Mouse (Mus musculus) lung, adult 2 months (tissue): ENCODE measurements around the gene Wnt6. TPM values are rescaled to one million over a fixed set of nuclear protein-coding genes. Genes with fewer than 3 reads are reported as not detected.
"Not testable (repeated sequence)": the region's sequence is repeated elsewhere in the genome, so short reads cannot be mapped to it uniquely, and the experiment has no call there.

Source experiments
- DNase-seq: peaks from one replicate; pipeline ENCODE4 v3.0.0; 2022
- H3K4me1 ChIP-seq: fragments of 200-500 bp; 2 replicates; pipeline ENCODE4 v1.6.1; 2011; ENCODE audit warnings: low read length; ENCODE audit not compliant: control insufficient read depth, insufficient read depth
- H3K4me3 ChIP-seq: fragments of 200-500 bp; replicated peaks from 2 replicates; pipeline ENCODE3; 2011; ENCODE audit warnings: low read depth, mild to moderate bottlenecking, control low read depth, low read length; ENCODE audit errors: extremely low read depth
- CTCF ChIP-seq: fragments of 200-500 bp; IDR thresholded peaks from 2 replicates; pipeline ENCODE4 v1.5.1; 2011; ENCODE audit warnings: mild to moderate bottlenecking, low read length, control low read depth; ENCODE audit not compliant: insufficient read depth
- POLR2A ChIP-seq: fragments of 200-500 bp; IDR thresholded peaks from 2 replicates; pipeline ENCODE4 v1.6.1; 2011; ENCODE audit warnings: low read depth, mild to moderate bottlenecking, control low read depth, low read length, borderline replicate concordance; ENCODE audit errors: extremely low read depth
- WGBS: fragments of 180-500 bp; shearing (Covaris S2); methylation state at CpG from one replicate; pipeline ENCODE4 v1.1.7; 2018; 5-methylcytosine and 5-hydroxymethylcytosine counted together
- polyA plus RNA-seq: library from polyadenylated mRNA; depleted of rRNA; stranded (reverse); fragments of >200 nt; gene quantifications from 2 replicates; pipeline ENCODE4 v1.2.3, GENCODE M21; 2012; rRNA removed

Gene Wnt6
- polyA plus RNA-seq, 1 experiment: 0.65 TPM

DNA sequence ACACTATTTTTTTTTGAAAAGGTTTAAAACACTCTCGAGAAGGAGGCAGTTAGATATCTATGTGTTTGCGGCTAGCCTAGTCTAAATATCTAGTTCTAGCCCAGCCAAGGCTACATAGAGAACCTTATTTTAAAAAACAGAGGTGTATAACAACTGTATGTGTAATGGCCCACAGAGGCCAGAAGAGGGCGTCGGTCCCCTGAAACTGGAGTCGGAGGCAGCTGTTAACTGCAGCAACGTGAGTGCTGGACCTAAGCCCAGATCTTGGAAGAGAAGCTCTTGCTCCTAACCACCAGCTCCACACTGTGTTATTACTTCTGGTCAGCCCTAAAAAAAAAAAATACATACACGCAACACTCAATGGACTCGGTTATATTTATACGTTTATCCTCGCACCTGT is 37.3 kb downstream of the Wnt6 start:
- H3K4me1 ChIP-seq: no peaks in the 10 kb centered on the region
- TF ChIP-seq POLR2A (no peak), CTCF (no peak)
- no peak overlapping the region for H3K4me3 ChIP-seq
- DNase-seq: no peak
- 54% methylated on average over 10 of the region's 10 CpGs for whole genome bisulfite sequencing

DNA sequence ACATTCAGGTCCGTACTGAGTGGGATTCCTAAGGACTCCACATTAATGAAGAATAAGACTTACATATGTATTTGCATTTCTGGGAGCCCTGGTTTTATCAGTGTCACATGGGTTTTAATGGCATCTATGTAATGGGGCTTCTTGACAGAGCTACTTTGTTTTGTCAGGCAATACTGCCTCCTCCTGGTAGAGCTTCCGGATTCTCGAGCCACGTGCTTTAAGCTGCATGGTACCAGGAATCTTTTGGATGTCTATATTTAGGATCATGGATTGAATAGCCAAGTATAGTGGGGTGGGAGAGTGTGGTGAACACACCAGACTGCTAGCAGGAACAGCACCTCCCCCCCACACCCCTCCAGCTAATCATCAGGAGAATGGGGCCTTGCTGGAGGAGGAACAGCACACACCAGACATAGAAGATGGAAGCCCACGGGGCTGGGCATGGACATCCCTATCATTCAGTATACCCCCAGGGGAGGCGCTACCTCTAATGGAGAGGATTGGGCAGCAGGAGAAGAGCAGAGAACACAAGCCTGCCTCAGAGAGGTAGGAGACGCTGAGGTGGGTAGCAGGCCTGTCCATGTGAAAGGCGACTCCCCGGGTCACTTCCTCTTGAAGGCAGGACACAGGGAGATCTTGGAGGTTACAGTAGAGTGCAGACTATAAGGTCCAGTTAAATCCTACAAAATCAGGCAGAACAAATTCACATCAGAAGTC is 43.4 kb downstream of the Wnt6 start:
- no peak for DNase-seq
- Histone ChIP-seq H3K4me3 (no peak overlapping the region), H3K4me1 (peaks cover 5% of the 10 kb centered on the region)
- TF ChIP-seq POLR2A: no peak
- WGBS: 78% methylated on average over 9 of the region's 9 CpGs

DNA sequence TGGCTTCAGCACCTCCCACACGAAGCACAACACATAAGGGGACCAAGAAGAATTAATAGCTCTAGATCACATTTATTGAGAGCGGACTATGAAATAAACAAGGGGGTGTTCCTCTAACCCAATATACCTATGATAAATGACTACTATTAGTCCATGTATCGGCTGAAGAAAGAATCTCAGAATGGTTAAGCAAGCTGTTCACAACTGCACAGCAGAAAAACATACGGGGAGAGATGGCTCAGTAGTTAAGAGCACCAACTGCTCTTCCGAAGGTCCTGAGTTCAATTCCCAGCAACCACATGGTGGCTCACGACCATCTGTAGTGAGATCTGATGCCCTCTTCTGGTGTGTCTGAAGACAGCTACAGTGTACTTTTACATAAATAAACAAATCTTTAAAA is 44.3 kb downstream of the Wnt6 start:
- not testable (repeated sequence) for DNase-seq, H3K4me3 ChIP-seq, H3K4me1 ChIP-seq
- 87% methylated on average over 6 of the region's 6 CpGs for WGBS

DNA sequence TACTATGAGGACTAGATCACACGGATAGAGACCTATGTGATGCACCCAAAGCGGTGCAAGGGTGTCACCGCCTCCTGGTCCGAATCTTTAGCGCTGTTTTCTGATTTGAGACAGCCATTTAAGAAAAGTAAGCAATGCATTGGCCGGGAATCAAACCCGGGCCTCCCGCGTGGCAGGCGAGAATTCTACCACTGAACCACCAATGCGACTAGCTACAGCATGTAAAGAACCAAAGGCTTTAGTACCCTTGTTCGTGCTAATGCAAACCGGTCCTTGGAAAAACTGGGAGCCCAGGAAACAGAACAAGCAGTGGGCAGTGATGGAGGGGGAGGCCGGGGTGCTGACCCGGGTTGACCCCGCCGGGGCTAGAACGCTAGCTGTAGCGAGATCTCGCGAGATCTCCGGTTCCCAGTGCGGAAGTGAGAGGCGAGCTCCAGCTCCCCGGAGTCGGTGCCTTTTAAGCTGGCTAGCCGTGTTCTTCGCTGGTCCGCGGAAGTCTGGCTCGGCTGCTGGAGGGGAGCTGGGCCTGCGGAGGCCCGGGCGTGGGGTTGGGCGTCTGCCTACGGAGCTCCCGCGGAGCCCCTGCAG is 45.0 kb downstream of the Wnt6 start:
- Histone ChIP-seq H3K4me1 (peaks cover 5% of the 10 kb centered on the region), H3K4me3 (peak overlapping the region; percentile 82)
- WGBS: 3% methylated on average over 38 of the region's 38 CpGs
- peak; percentile 86 for DNase-seq
- TF ChIP-seq POLR2A (peak; percentile 88; the same call in 1 of the 2 replicates), CTCF (no peak)

DNA sequence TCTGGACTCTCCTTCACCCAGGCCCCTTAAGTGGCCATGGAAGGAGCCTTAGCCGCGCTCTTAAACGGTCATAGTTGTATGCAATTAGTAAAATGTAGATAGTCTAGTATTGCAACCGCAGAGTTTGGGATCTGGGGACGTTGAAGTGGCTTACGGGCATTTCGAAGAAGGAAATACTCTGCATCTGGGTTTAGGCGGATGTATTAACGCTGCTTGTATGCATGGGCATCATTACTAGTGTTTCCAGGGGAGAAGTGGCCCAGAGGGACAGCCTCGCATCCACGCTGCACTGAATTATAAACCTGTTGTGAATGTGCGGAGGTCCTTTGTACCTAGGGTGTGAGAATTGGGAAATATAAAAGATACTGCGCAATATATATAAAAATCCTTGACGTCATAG is 45.5 kb downstream of the Wnt6 start:
- TF ChIP-seq CTCF (no peak), POLR2A (no peak)
- 12% methylated on average over 14 of the region's 14 CpGs for WGBS
- peak overlapping the region; percentile 82 for H3K4me3 ChIP-seq

DNA sequence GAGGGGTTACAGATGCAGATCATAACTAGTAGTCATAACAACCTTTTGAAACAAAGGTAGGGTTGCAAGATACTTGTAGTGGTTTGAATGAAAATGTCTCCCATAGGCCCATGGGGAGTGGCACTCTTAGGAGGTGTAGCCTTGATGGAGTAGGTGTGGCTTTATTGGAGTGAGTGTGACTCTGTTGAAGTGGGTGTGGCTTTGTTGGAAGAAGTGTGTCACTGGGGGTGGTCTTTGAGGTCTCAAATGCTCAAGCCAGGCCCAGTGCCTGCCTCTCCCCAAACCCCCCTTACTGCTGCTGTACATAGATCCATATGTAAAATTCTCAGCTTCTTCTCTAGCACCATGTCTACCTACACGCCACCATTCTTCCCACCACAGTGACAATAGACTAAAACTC is 46.8 kb downstream of the Wnt6 start:
- TF ChIP-seq POLR2A (no peak), CTCF (no peak)
- no peak for DNase-seq
- no peak overlapping the region for H3K4me3 ChIP-seq
- 94% methylated on average over 1 of the region's 1 CpGs for WGBS
- H3K4me1 ChIP-seq: peaks cover 5% of the 10 kb centered on the region

More for the DNA sequence above, 45.5 kb downstream of the Wnt6 start:
- H3K4me1 ChIP-seq: peaks cover 5% of the 10 kb centered on the region
- no peak for DNase-seq

DNA sequence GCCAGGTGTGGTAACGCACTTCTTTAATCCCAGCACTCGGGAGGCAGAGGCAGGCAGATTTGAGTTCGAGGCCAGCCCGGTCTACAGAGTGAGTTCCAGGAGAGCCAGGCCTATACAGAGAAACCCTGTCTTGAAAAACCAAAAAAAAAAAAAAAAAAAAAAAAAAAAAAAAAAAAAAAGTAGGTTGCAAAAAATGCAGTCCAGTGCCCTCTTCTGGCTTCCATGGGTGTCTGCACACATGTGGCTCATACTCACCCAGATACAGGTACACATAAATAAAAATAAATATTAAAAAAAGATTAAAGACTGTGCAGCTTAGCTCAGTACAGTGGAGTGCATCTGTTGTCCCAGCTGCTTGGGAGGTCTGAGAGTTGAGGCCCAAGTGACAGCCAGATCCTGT is 51.9 kb downstream of the Wnt6 start:
- not testable (repeated sequence) for H3K4me3 ChIP-seq, H3K4me1 ChIP-seq, DNase-seq
- WGBS: 91% methylated on average over 4 of the region's 4 CpGs

DNA sequence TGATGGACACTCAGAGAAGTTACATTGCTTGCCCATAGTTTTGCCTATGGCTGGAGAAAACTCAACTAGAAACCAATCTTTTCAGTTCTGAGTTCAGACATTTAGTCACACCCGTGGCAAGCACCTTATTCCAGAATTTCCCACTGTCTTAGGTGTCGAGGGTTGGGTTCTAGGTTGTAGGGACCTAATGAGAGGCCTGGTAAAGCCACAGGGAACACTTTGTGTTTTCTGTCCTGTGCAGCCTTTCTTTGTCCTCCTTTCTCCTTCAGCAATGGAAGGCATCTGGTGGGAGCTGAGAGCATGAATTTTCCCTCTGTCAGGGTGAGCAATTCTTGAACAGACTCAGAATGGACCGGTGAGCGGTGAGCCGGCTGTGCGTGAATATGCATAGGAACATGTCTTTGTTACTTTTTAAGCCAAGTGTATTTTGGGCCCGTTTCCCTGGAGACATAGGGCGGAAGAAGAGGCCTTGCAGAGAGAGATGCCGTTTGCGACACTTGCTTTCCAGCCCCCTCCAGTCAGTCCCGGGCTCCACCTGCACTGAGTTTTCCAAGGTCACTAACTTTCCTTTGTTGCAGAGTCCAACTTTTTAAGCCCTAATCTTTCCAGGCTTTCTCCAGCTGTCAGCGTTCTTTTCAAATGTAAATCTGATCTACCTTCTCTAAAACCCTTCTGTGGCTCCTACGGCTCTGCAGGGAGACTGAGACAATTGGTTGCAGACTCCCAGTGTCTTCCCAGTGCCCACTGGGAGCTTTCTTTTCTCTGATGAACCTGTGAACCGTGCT is 53.0 kb downstream of the Wnt6 start:
- no peak overlapping the region for H3K4me3 ChIP-seq
- 37% methylated on average over 14 of the region's 14 CpGs for WGBS
- H3K4me1 ChIP-seq: no peaks in the 10 kb centered on the region
- TF ChIP-seq CTCF (no peak), POLR2A (no peak)
- no peak for DNase-seq

DNA sequence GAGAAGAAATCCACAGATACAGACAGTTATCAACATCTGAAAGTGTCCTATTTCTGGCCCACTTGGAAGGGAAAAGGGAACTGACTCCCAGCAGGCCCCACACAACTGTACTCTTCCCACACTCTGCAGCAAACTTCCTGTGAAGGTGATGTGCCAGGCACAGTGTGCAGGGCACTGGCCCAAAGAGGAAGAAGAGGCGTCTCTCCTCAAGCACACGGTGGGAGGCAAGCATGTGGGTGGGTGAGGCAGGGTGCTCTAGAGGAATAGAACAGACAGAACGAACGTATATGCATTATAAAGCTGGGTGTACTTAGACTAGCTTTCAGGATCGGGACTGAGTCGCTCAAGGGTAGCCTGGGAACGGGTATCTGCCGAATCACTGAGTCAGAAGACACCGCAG is 58.4 kb downstream of the Wnt6 start:
- DNase-seq: no peak
- whole genome bisulfite sequencing: 64% methylated on average over 9 of the region's 9 CpGs
- Histone ChIP-seq H3K4me1 (no peaks in the 10 kb centered on the region), H3K4me3 (no peak overlapping the region)
- no peak for TF ChIP-seq CTCF
- TF ChIP-seq POLR2A: no peak

DNA sequence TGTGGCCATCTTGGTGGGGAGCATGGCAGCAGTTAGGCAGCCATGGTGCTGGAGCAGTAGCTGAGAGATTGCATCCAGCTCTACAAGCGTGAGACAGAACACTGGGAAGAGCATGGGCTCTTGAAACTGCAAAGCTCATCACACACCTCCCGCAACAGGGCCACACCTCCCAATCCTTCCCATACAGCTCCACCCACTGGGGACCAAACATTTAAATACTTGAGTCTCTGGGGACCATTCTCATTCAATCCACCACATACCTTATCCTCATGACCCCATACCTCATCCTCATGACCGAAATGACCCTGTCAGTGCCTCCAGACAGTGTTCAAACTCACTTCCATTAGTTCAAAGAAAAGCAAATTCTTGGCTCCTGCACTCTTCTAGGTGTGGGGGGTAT is 61.6 kb downstream of the Wnt6 start:
- WGBS: 74% methylated on average over 3 of the region's 3 CpGs
- Histone ChIP-seq H3K4me3 (no peak overlapping the region), H3K4me1 (no peaks in the 10 kb centered on the region)
- DNase-seq: no peak
- TF ChIP-seq POLR2A (no peak), CTCF (no peak)

Other genes with a start within 250 kb of the Wnt6 start
- gene Plcd4, start 229.0 kb upstream of the Wnt6 start, polyA plus RNA-seq: 0.58 and 0.62 TPM in 2 replicates
- 3.4 and 3.7 TPM in 2 replicates for gene Usp37, start 227.6 kb upstream of the Wnt6 start, polyA plus RNA-seq
- 13.6 and 14.5 TPM in 2 replicates for gene Zfp142, start 183.6 kb upstream of the Wnt6 start, polyA plus RNA-seq
- 10.4 and 17.5 TPM in 2 replicates for gene Bcs1l, start 183.6 kb upstream of the Wnt6 start, polyA plus RNA-seq
- gene Rnf25, start 170.5 kb upstream of the Wnt6 start, polyA plus RNA-seq: 37.6 and 51.0 TPM in 2 replicates
- gene Stk36, start 170.4 kb upstream of the Wnt6 start, polyA plus RNA-seq: 17.4 and 18.7 TPM in 2 replicates
- gene Ttll4, start 110.1 kb upstream of the Wnt6 start, polyA plus RNA-seq: 13.7 and 16.1 TPM in 2 replicates
- 16.9 and 25.4 TPM in 2 replicates for gene Cyp27a1, start 58.3 kb upstream of the Wnt6 start, polyA plus RNA-seq
- 5.9 and 11.4 TPM in 2 replicates for gene Prkag3, start 22.7 kb upstream of the Wnt6 start, polyA plus RNA-seq
- gene Wnt10a, start 19.6 kb downstream of the Wnt6 start, polyA plus RNA-seq: 0.08 and 2.6 TPM in 2 replicates
- gene Cdk5r2, start 83.0 kb downstream of the Wnt6 start, polyA plus RNA-seq: 0.08 and 0.09 TPM in 2 replicates
- gene Fev, start 113.5 kb downstream of the Wnt6 start, polyA plus RNA-seq: not detected in 2 replicates
- not detected in 2 replicates for gene Cryba2, start 121.3 kb downstream of the Wnt6 start, polyA plus RNA-seq
- 23.0 and 27.7 TPM in 2 replicates for gene Cfap65, start 163.7 kb downstream of the Wnt6 start, polyA plus RNA-seq
- 0.54 and 1.2 TPM in 2 replicates for gene Ihh, start 179.8 kb downstream of the Wnt6 start, polyA plus RNA-seq